Mouse (Mus musculus): Measurements from ENCODE around the gene Gm28845. TPM values are rescaled to one million over a fixed set of nuclear protein-coding genes. Genes with fewer than 3 reads are reported as not detected.

Gm28845 gene
- total and polyA plus RNA-seq, 3 experiments: not detected

DNA sequence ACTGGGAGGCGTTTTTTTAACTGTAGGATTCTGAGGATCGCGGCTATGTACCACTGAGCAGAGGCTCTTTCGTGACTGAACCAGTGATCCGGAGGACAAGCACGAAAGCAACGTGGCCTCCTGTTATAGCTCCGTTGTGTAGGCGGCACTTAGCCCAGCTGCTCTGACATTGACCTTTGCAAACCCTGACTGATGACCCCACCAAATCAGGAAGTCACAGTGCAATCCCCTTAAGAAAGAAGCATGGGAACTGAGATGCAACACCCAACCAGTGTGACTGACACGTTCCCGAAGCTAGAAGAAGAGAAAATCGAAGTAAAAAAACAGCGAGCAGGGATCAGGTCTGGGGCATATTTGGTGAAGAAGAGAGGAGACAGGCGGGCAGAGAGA is 6.6 kb downstream of the Gm28845 start:
- WGBS: 40% methylated on average over 14 of the region's 14 CpGs
- peak in 1 of 2 experiments; percentile 24 for DNase-seq
- intact Hi-C loops (cut with DNase I): loop anchor here (1.0 kb wide), 1 partner anchor 66 kb away; no protein-coding TSS in a partner anchor
- Histone ChIP-seq H3K9ac (ENCODE audit: low read depth, low read length) (peak overlapping the region; percentile 2; the same call in 1 of the 2 replicates), H3K79me2 (replicated peaks; ENCODE audit: control insufficient read depth, insufficient read depth, low read length) (no peaks in the 10 kb centered on the region), H3K36me3 (ENCODE audit: control insufficient read depth, insufficient read depth, low read length) (no peaks in the 10 kb centered on the region), H3K4me3 (peak overlapping the region; percentile 28; the same call in 1 of the 2 replicates), H3K4me1 (ENCODE audit: control insufficient read depth, insufficient read depth, low read length) (no peaks in the 10 kb centered on the region), H3K27me3 (ENCODE audit: control insufficient read depth, insufficient read depth, low read length) (no peaks in the 10 kb centered on the region), H3K27ac (peak overlapping the region; percentile 58)
- TF ChIP-seq POLR2A (IDR thresholded peaks at IDR 0.05; ENCODE audit: insufficient read depth, low read depth, low read length) (no peak), CTCF (IDR thresholded peaks at IDR 0.05) (no peak), EP300 (IDR thresholded peaks at IDR 0.05; ENCODE audit: insufficient read depth, low read depth, low read length) (no peak)

DNA sequence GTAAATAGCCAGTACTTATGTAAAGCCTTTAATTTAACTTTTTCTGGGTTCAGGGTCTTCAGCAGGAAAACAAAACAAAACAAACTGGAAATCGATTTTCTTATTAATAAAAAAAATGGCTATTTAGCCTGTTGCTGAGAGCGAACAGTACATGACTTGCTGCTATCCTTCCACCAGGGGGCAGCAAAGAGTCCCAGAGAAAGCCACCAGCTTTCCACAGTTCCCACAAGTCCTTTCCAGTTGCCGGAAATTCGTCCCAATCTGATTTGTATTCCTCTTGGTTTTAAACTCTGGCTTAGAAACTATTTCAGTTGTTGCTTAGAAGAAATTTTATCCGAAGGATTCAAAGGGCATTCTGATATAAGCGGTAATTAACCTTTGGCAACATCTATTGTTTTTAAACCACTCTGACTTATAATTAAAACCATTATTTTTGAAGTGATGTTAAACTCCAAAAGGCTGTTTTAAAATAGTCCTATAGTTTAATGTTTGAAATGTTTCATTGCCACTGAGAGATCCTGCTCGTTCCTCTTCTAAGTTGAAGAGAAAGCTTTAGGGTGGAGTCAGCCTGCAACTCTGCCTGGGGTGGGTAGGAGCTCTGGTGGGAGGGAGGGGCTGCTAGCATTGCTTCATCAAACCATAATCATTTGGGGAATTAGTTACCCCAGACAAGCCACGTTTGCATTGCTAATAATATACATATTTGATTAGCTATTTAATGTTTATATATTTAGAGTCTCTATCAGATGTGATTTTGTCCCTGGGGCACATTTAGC is 7.1 kb downstream of the Gm28845 start:
- Histone ChIP-seq H3K4me1 (ENCODE audit: control insufficient read depth, insufficient read depth, low read length) (no peaks in the 10 kb centered on the region), H3K36me3 (ENCODE audit: control insufficient read depth, insufficient read depth, low read length) (no peaks in the 10 kb centered on the region), H3K4me3 (peak overlapping the region; percentile 28), H3K27me3 (ENCODE audit: control insufficient read depth, insufficient read depth, low read length) (no peaks in the 10 kb centered on the region), H3K9ac (ENCODE audit: low read depth, low read length) (no peak overlapping the region), H3K79me2 (replicated peaks; ENCODE audit: control insufficient read depth, insufficient read depth, low read length) (no peaks in the 10 kb centered on the region), H3K27ac (peak overlapping the region; percentile 58)
- no peak for TF ChIP-seq POLR2A (IDR thresholded peaks at IDR 0.05; ENCODE audit: insufficient read depth, low read depth, low read length)
- peak; percentile 66; the same call in 1 of the 2 replicates for TF ChIP-seq EP300 (IDR thresholded peaks at IDR 0.05; ENCODE audit: insufficient read depth, low read depth, low read length)
- peak; percentile 99; the same call in 1 of the 2 replicates for TF ChIP-seq CTCF (IDR thresholded peaks at IDR 0.05)
- DNase-seq: peak; percentile 55
- intact Hi-C loops (cut with DNase I): loop anchor here (1.0 kb wide), 1 partner anchor 67 kb away; no protein-coding TSS in a partner anchor
- WGBS: 6% methylated on average over 8 of the region's 8 CpGs

DNA sequence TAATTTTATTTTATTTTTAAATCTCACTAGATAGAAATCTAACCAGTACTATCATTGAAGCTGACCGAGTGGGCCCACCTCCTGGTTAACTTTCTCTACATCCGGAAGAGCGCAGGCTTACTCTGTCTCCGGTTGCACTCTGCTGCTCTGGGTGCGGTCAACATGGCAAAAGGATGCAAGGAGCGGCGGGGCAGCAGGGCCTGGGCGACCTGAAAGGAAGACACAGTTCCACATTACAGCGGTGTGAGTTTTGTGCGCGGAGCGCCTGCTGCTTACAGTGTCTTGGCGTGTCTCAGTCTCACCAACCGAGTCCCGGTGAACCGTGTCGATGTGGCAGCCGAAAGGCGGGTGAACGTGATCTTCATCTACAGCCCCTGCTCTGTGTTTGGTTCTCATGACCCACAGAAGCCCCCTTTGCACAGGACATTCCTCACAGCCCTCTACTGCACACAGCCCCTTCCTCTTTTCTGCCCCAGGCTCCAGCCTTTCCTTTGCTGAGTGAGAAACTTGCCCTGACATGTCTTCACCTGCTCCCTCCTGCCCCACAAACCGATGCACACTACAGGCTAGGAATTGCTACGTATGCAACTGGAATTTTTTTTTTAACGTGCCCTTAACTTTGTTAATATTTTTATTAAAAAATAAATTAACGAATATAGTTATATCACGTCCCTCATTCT is 9.5 kb downstream of the Gm28845 start:
- no peak overlapping the region for H3K4me3 ChIP-seq
- no peaks in the 10 kb centered on the region for H3K27me3 ChIP-seq (ENCODE audit: control insufficient read depth, insufficient read depth, low read length)
- H3K4me1 ChIP-seq (ENCODE audit: control insufficient read depth, insufficient read depth, low read length): no peaks in the 10 kb centered on the region
- TF ChIP-seq CTCF (IDR thresholded peaks at IDR 0.05): no peak
- TF ChIP-seq EP300 (IDR thresholded peaks at IDR 0.05; ENCODE audit: insufficient read depth, low read depth, low read length): no peak
- TF ChIP-seq POLR2A (IDR thresholded peaks at IDR 0.05; ENCODE audit: insufficient read depth, low read depth, low read length): no peak
- 72% methylated on average over 25 of the region's 25 CpGs for WGBS
- H3K27ac ChIP-seq: no peak overlapping the region
- no peaks in the 10 kb centered on the region for H3K79me2 ChIP-seq (replicated peaks; ENCODE audit: control insufficient read depth, insufficient read depth, low read length)
- DNase-seq: no peak
- H3K36me3 ChIP-seq (ENCODE audit: control insufficient read depth, insufficient read depth, low read length): no peaks in the 10 kb centered on the region
- intact Hi-C loops (cut with DNase I): no loop called here
- no peak overlapping the region for H3K9ac ChIP-seq (ENCODE audit: low read depth, low read length)

DNA sequence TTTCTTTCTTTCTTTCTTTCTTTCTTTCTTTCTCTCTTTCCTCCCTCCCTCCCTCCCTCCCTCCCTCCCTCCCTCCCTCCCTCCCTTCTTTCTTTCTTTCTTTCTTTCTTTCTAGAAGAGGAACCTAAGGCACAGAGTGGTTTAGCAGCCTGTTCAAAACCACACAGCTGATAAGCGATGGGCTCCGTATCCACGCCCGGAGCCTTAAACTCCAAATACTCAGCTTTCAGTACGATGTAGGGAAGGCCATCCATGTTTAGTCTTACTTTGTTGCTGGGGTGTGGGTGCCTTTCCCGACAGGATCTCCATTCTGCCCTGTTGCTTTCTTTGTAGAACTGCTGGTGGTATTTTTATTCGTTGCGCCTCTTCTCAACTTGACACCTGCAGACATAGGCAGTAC is 10.2 kb downstream of the Gm28845 start:
- Histone ChIP-seq H3K27me3 (ENCODE audit: control insufficient read depth, insufficient read depth, low read length) (no peaks in the 10 kb centered on the region), H3K36me3 (ENCODE audit: control insufficient read depth, insufficient read depth, low read length) (no peaks in the 10 kb centered on the region), H3K4me3 (no peak overlapping the region), H3K4me1 (ENCODE audit: control insufficient read depth, insufficient read depth, low read length) (no peaks in the 10 kb centered on the region), H3K9ac (ENCODE audit: low read depth, low read length) (no peak overlapping the region), H3K27ac (no peak overlapping the region), H3K79me2 (replicated peaks; ENCODE audit: control insufficient read depth, insufficient read depth, low read length) (no peaks in the 10 kb centered on the region)
- intact Hi-C loops (cut with DNase I): no loop called here
- no peak for TF ChIP-seq EP300 (IDR thresholded peaks at IDR 0.05; ENCODE audit: insufficient read depth, low read depth, low read length)
- TF ChIP-seq POLR2A (IDR thresholded peaks at IDR 0.05; ENCODE audit: insufficient read depth, low read depth, low read length): no peak
- TF ChIP-seq CTCF (IDR thresholded peaks at IDR 0.05): no peak
- DNase-seq: no peak
- WGBS: 89% methylated on average over 8 of the region's 8 CpGs

DNA sequence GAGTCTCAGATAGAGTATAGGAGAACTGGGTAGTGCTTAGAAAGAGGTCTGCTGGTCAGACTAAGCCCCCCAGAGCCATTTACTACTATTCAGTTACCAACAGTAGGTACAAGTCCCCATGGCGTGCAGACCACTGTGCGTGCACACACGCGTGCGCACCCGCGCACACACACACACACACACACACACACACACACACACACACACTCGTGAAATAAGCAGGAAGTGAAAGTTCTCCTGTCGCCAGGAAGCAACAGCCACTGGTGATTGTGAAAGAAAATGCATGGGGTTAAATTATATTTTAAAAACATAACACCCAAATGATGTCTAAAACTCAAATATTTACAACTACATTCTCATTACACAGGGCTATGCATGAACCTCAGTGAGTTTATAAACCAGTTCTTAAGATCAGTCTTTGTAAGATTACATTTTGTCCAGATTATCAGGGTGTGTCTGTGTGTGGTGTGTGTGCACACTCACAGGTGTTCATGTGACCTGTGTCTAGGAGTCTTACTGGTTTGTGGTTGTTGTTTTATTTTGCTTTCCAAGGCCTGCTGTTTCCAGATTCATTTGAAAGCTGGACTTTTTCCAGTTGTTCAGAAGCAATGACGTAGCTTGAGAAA is 11.6 kb downstream of the Gm28845 start:
- no peak for TF ChIP-seq CTCF (IDR thresholded peaks at IDR 0.05)
- no peak for TF ChIP-seq EP300 (IDR thresholded peaks at IDR 0.05; ENCODE audit: insufficient read depth, low read depth, low read length)
- no peak for TF ChIP-seq POLR2A (IDR thresholded peaks at IDR 0.05; ENCODE audit: insufficient read depth, low read depth, low read length)
- H3K4me3 ChIP-seq: no peak overlapping the region
- H3K4me1 ChIP-seq (ENCODE audit: control insufficient read depth, insufficient read depth, low read length): no peaks in the 10 kb centered on the region
- WGBS: 75% methylated on average over 10 of the region's 10 CpGs
- H3K9ac ChIP-seq (ENCODE audit: low read depth, low read length): no peak overlapping the region
- H3K27ac ChIP-seq: no peak overlapping the region
- H3K27me3 ChIP-seq (ENCODE audit: control insufficient read depth, insufficient read depth, low read length): no peaks in the 10 kb centered on the region
- no peaks in the 10 kb centered on the region for H3K36me3 ChIP-seq (ENCODE audit: control insufficient read depth, insufficient read depth, low read length)
- DNase-seq: no peak
- intact Hi-C loops (cut with DNase I): no loop called here
- no peaks in the 10 kb centered on the region for H3K79me2 ChIP-seq (replicated peaks; ENCODE audit: control insufficient read depth, insufficient read depth, low read length)
